Mouse (Mus musculus): ENCODE data around the gene Ints12. TPM values are rescaled to one million over a fixed set of nuclear protein-coding genes. Genes with fewer than 3 reads are reported as not detected.

The Ints12 gene
- polyA plus RNA-seq, 1 experiment from 2014 or later = 17.6 TPM

DNA sequence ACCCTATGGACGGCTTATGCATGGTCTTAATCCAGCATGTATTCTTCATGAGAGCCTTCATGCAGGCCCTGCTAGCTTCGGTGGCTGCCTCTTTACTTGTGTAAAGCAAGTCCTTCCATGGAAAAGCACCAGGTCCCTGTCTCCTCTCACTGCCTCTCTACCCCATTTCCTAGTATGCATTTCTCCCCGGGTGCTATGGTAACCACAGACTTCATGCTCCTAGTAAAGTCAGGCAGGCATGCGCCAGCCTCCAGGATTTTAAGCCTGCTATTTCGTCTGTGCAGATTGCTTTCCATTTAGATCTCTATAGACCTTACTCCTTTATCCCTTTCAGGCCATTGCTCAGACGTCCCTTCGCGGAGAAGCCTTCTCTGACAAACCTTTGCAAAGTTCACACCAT lies 63.0 kb downstream of the Ints12 start:
- Histone ChIP-seq H3K27ac (ENCODE audit: low read depth, low read length) (no peak overlapping the region), H3K27me3 (replicated peaks; ENCODE audit: control insufficient read depth, insufficient read depth, low read length) (no peaks in the 10 kb centered on the region), H3K9me3 (ENCODE audit: control insufficient read depth, low read length) (no peaks in the 10 kb centered on the region), H3K4me2 (no peak overlapping the region), H3K4me1 (replicated peaks; ENCODE audit: control insufficient read depth, insufficient read depth, low read length) (no peaks in the 10 kb centered on the region), H3K36me3 (ENCODE audit: control insufficient read depth, insufficient read depth, low read length) (no peaks in the 10 kb centered on the region), H3K4me3 (ENCODE audit: low read depth, low read length) (no peak overlapping the region), H3K9ac (ENCODE audit: low read depth, low read length) (no peak overlapping the region)
- WGBS = 80% methylated on average over 8 of the region's 8 CpGs
- ATAC-seq (replicated peaks; ENCODE audit: low FRiP score) (no peak), DNase-seq (ENCODE audit: low spot score) (no peak)

DNA sequence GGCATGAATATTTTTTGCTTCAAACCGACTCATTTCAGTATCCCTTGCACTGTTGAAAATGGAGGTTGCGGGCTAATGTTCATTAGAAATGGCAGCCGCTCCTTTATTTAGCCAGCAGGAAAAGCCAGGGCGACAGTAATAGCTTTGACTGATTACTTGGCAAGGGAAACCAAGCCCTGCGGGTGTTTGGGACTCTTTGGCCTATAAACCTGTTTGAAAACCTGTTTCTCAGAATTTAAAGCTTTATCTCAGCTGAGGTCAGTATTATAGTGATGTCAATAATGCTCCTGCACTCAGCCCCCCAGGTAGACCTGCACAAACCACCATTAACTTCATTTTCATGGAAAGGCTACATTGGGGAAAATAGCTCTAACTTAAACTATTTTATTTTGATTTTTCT lies 66.6 kb downstream of the Ints12 start:
- 74% methylated on average over 5 of the region's 5 CpGs for WGBS
- Histone ChIP-seq H3K27me3 (replicated peaks; ENCODE audit: control insufficient read depth, insufficient read depth, low read length) (no peaks in the 10 kb centered on the region), H3K9me3 (ENCODE audit: control insufficient read depth, low read length) (no peaks in the 10 kb centered on the region), H3K9ac (ENCODE audit: low read depth, low read length) (no peak overlapping the region), H3K36me3 (ENCODE audit: control insufficient read depth, insufficient read depth, low read length) (no peaks in the 10 kb centered on the region), H3K27ac (ENCODE audit: low read depth, low read length) (no peak overlapping the region), H3K4me3 (ENCODE audit: low read depth, low read length) (no peak overlapping the region), H3K4me1 (replicated peaks; ENCODE audit: control insufficient read depth, insufficient read depth, low read length) (no peaks in the 10 kb centered on the region), H3K4me2 (no peak overlapping the region)
- DNase-seq (ENCODE audit: low spot score) = no peak
- no peak for ATAC-seq (replicated peaks; ENCODE audit: low FRiP score)

Other genes with a start within 250 kb of the Ints12 start
- 6.1 and 7.4 TPM in 2 replicates for gene Npnt, start 141.5 kb upstream of the Ints12 start, polyA plus RNA-seq (2014; fragmentation: Nextera tagmentation; extraction: Ambion mirVana)
- gene Gstcd, start 193 bp downstream of the Ints12 start, polyA plus RNA-seq (2014; fragmentation: Nextera tagmentation; extraction: Ambion mirVana) = 8.4 and 9.0 TPM in 2 replicates
- gene Arhgef38, start 143.1 kb downstream of the Ints12 start, polyA plus RNA-seq (2014; fragmentation: Nextera tagmentation; extraction: Ambion mirVana) = not detected in 2 replicates
- gene Ppa2, start 218.3 kb downstream of the Ints12 start, polyA plus RNA-seq (2014; fragmentation: Nextera tagmentation; extraction: Ambion mirVana) = 102 and 107 TPM in 2 replicates